Mouse (Mus musculus) kidney, postnatal 10 days (tissue): ENCODE results near the gene Jkamp.
"Not testable (repeated sequence)": the region's sequence is repeated elsewhere in the genome, so short reads cannot be mapped to it uniquely, and the experiment has no call there.

Source experiments
- DNase-seq: peaks from one replicate; pipeline ENCODE4 v3.0.0; 2021; ENCODE audit warnings: mixed read lengths

Jkamp gene

DNA sequence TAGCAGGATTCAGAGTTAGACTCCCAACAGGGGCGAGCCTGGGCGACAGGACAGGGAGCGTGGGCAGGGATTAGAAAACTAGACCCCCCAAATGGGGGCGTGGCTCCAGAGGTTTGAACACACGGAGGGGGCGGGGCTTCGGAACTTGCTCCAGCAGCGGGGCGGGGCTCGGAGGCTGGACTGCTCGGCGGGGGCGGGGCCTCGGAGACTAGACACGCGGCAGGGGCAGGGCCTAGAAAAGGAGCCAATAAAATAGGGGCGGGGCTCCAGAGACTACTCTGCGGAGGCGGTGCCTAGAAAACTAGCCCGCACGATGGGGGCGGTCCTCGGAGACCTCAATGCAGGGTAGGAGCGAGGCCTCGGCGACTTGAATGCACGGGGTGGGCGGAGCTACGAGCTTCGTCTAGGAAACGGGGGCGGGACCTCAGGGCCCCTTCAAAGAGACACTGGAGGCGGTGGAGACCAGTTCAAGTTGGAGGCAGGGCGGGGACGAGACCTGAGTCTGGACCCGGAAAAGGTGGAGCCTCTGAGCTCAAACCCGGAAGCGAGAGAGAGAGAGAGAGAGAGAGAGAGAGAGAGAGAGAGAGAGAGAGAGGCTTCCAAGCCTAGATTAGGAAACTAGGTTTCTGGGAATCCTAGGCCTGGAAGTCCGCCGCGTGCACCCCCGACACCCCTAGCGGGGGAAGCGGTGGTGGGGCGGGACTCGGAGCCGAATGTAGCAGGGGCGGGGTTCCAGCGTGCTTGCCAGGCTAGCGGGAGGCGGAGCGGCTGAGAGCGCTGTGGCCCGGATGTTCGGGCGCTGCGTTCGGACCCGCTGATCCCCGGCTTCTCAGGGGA lies at the start of gene Jkamp, which contains the start of gene L3hypdh:
Gene Jkamp (plus strand): TSS at position 261 of the 837 bp plus-strand sequence.
Gene L3hypdh (minus strand): TSS at position 111 of the 837 bp plus-strand sequence.
- DNase-seq = peak; percentile 100

DNA sequence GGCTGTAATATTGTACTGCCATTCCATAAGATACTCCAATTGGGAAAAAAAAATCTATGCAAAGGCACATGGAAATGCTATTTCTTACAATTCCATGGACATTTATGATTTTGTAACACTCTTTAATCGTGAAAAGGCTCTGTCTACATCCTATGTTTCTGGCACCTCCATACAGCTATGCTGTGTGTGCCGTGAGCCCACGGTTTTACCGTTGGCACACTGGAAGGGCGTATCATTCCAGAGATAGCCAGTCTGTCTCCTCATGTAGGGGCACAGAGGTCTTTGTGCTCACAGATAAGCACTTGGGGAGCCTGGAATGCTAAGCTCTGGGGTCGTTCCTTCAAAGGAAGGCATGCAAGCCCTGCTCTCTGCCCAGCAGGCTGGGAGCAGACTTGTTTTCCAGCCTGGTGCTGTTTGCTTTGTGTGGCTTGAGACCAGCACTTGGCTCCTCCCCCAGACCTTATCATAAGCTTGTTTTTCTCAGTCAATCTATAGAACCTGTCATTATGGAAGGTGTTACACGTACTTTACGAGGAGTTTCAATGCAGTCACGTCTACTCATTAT lies 49.2 kb upstream of the Jkamp start:
- no peak for DNase-seq

DNA sequence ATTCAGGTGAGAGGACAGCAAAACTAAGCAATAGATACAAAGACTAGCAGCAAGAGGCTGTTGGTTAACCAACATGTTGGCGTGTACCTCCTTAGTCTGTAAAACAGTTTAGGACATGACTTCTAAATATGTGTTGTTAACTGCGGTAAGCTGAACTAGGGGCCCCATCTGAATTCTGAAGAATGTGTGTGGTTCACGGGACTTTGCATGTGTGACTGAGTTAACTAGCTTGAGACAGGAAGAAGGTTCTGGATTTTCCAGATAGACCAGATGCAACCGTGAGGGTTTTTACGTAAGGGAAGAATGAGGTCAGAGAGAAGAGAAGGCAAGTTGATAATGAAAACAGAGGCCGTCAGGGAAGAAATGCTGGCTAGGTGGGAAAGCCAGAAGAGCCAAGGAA lies 48.3 kb upstream of the Jkamp start:
- no peak for DNase-seq

DNA sequence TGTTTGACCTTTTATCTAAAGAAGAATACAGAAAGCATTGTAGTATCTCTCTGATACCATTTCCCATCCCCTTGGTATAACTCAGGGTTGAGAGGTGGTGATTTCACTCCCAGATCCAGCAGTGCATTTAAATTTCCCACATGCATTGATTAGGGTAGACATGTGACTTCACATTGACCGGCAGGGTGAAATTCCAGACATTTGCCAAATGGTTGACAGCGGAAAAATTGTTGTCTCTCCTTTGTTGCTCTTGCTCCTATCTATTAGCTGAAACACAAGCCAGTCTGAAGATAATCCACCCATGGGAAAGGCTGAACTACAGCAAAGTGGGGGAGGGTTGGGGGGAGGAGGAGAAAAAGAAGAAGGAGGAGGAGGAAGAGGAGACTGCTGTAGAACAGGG lies 46.5 kb upstream of the Jkamp start:
- DNase-seq = no peak

DNA sequence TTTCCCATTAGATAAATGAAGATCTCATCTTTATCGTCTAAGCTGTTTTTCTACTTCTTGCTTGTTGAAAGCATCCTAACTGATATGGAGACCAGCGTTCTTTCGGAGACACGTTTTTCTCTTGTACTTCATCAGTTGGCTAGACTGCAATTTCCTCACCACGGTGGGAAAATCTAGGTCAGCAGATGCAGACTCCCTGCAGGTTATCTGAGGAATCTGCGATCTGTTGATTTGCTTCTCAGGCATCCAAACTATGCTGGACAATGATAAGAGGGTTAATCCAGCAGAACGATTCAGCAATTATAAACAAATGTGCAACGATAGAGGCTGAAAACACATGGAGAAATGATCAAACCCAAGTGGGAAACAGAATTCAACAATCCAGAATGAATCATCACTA lies 45.9 kb upstream of the Jkamp start:
- DNase-seq = no peak

DNA sequence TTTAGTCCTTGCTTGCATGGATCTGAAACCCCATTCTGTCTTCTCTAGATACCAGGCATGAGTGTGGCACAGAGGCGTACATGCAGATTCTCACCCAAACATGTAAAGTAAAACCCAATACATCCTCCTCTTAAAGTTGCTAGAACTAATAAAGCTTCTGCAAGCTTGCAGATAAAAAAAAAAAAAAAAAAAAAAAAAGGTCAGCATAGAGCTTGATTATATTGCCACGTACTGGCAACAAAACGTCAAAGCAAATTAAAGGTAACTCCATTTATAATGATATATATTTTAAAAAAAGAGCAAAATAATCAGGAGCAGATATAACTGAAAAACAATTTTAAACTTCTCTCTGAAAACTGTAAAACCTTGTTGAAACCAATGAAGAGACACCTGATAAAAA lies 44.2 kb upstream of the Jkamp start:
- DNase-seq = no peak

DNA sequence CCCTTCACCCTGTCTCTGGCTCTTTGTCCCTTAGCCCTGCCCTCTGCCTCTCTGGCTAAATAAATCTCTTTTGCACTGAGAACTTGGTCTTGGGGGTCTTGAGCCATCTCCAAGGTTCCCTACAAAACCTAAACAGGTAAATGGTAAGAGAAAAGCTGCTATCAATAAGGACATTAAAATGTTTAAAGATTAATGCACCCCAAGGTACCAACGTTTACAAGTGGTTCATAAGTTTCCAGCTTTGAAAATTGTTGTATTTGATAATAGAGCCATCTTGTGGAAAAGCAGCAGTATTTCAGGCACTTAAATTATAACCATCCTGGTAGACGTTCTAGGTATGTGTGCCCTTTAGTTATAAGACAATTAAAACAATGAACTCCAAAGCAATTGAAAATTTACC lies 37.9 kb upstream of the Jkamp start:
- DNase-seq = no peak

DNA sequence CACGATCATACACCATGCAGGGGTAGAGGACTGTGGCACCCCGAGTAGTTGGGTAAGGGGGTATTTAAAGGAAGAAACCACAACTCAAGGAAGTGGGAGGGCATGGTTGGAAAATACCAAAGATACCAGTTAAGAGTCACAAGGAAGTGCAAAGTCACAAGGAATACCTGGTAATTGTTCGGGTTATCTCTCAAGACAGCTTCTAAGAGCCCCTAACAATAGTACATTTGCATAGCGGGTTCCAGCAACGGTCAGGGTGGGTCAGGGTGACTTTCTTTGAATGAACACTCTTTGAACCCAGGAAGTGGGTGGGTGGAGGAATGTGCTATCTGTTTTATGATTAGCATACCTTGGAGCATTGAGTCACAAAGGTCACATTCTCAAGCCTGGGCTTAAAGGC lies 35.2 kb upstream of the Jkamp start:
- DNase-seq = not testable (repeated sequence)

DNA sequence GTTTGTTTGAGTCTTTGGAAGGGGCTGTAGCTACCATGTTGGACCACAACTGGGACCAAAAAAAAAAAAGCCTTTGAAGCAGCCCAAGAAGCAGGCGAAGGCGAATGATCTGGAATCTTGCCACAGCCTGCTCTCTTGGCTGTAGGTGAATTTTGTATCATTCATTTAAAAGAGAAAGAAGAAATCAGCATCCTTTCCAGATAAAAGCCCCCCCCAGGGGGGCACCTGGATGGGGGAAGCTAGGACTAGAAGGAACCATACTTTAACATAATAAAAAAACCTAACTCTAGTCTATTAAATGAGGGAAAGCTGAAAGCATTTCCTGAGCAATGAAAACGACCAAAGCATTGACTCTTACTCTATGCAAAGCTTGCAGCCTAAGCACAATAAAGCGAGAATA lies 34.6 kb upstream of the Jkamp start:
- no peak for DNase-seq

DNA sequence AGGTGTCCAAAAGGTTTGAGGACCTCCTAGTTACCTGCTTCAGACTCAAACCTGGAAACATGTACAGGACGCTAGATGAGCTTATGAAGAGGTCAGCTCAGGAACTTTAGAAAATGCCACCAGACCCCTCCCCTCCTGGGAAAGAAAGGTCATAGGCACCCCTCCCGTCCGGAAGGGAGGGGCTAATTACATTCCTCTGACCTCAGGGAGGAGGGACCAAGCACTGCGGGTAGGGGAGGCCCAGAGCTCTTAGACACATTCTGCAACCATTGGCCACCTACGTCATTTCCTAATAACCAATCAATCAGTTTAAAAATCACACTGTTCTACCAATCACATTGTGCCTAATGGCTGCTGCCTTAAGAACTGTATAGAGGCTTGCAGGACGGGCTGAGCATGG lies 32.8 kb upstream of the Jkamp start:
- DNase-seq = no peak

DNA sequence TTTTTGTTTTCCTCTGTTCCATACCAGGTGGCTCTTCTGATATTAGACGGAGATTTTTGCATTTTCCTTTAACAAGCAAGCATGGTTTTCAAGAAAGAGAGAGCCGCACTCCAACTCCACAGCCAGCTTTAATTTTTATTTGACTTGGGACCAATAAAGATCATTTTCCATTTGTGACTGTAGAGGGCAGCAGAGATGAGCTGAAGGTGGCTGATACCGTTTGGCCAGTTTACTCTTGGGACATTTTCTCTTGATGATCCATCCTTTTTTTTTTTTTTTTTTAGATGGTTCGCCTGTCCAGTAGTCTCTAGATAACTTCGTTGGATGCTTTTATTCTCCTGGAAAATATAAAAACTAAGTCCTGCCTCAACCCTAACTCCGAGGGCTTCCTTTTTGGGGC lies 32.1 kb upstream of the Jkamp start:
- no peak for DNase-seq

DNA sequence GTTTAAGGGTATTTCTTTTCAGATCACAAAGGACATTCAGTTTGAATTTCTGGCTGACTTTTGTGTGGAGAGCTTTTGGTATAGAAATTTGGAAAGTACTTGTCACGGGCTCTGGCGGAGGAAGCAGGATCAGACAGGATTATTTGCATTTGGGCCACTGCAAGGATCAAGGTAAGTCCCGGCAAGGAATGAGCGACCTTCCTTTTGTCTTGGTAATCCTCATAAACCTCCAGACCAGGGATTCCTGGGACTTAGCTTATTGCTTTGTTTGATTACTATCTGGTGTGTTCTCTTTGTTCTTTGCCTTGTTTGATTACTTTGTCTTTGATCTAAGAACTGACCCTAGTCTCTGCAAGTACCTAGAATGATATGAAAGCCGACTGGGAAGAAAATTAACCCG lies 31.5 kb upstream of the Jkamp start:
- no peak for DNase-seq

DNA sequence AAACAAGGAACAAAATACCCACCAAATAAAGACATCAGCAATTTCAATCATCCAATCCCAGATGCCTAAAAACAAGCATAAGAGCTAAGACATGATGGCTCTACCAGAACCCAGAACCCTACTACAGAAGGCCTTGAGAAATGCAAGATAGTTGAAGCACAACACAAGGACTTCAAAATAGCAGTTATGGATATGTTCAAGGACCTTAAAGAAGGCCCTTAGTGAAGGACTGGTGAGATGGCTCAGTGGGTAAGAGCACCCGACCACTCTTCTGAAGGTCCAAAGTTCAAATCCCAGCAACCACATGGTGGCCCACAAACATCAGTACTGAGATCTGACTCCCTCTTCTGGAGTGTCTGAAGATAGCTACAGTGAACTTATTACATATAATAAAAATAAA lies 27.6 kb upstream of the Jkamp start:
- DNase-seq = no peak

DNA sequence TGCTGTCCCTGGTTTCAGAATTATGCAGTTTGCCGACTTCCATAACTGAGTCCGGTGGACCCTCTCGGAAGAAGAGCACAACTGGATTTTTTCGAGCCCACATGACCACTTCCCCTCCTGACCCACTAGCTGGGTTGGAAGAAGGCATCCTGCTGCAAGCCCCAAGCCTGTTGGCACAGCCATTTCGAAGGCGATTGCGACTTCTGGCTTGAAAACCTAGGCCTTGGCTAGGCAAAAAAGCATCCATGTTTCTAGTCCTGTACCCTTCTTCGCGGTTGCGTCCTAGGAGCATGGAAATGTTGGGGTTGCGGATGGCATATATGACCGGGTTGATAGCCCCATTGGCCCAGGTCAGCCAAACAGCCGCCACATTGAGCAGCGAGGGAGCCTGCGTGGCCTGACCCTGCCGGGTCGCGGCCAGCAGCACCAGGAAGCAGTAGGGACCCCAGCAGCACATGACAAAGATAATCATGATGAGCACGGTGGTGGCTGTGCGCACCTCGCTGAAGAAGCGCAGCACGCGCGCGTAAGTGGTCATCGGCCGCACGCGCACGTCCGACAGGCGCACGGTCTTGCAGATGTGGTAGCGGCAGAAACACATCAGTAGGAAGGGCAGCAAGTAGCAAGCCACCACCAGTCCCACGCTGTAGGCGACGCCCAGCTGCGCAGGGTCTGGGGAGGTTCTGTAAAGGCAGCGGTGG lies 15.6 kb upstream of the Jkamp start:
- no peak for DNase-seq

DNA sequence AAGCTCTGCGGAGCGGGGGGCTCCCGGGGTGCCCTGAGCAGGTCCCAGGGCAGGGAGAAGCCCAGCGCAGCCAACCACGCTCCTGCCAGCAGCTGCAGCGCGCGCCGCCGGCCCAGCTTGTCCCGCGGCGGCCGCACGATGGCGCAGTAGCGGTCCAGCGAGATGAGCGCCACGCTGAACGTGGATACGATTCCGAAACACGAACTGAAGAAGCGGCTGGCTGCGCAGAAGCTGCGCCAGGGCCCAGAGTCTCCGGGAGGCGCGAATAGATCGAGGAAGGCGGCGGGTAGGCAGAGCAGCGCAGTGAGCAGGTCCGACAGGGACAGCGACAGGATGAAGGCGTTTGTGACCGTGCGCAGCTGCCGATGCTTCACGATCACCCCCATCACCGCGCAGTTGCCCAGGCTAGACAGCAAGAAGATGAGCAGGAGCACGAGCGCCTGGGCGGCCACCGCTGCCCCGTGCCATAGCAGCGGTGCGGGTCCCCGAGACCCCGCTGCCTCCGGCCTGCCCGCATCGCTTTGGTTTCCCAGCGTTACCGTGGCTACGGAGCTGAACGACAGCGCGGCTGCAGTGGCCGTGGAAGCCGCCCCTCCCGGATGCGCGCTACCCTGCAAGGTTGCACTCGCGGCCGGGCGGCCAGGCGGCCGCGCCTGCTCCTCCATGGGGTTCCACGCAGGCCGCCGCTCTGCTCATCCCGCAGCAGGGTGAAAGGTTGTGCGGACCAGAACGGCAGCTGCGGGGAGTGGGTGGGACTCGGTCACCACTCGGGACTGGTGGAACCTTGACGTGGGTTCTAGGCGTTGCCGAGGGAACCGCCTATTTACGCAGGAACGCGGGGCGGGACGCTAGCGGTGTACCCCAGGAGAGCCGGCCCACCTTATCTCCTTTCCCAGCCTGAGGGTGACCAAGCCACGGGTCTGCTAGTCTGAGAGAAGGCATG lies 14.8 kb upstream of the Jkamp start, which contains the start of gene Gpr135:
Gene Gpr135 (minus strand): TSS at position 799 of the 943 bp plus-strand sequence.
- peak; percentile 89 for DNase-seq

DNA sequence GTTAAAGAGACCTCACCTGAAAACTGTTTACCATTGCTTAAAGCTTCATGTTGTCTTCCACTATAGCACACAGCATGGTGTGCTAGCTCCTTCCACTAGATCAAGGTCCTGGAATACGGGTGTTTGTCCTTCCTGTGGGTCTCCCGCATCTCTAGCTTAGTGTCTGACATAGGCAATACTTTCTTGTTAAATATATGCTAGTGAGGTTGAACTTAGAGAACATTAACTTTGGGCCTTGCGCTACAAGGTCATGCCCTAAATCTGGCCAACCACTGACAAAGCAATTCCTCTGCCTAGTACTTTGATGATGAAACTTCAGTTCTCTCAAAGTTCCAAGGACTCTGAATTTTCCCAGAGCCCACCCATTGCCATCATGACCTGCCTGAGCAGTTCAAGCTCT lies 7.1 kb upstream of the Jkamp start:
- no peak for DNase-seq

DNA sequence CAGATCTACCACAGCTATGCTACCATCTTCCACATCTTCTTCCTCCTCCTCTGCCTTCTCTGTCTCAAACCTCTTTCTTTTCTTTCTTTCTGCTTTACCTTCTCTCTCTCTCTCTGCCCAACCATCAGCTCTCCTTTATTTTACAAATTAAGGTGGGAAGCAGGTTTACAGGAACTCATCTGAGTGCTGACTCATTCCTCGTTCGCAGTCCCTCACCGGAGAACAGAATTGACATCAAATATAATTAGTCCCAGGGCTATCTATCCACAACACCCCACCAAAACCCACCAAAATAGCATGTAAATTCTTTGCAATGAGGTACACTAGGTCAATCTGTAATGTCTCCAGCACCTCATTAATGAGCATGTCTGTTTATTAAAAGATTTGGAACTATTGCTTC lies 3.4 kb upstream of the Jkamp start:
- DNase-seq = no peak

DNA sequence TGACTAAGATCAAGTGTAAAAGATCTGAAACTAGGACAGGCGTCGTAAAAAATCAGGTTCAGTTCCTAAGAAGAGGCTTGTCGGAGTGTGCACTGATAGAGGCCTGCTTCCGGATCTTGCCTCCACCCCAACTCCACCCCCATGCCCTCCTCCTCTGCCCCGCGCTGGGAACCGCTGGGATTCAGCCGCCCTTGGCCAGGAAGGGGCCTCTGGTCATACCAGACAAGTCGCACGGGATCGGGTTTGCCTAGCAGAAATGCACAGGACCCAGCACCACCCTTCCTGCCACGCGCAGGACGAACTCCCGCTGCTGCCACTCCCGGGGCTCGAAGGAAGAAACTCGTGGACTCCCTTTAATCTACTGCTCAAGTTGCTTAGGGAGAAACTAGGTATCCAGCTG lies 3.0 kb upstream of the Jkamp start:
- peak; percentile 60 for DNase-seq

DNA sequence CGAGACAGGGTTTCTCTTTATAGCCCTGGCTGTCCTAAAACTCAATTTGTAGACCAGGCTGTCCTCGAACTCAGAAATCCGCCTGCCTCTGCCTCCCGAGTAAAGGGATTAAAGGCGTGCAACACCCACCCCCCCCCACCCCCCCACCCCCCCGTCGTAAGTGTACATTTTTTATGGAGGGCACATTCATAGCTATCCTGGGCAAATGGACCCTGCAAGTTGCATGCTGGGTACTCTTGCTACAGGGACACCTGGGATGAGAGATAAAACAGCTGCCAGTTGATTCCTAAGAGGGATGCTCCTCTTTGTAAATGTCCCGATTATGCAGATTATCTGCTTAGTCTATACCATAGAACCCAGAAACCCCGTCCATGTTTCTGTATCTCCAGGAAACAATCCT lies 2.1 kb upstream of the Jkamp start:
- DNase-seq = no peak

DNA sequence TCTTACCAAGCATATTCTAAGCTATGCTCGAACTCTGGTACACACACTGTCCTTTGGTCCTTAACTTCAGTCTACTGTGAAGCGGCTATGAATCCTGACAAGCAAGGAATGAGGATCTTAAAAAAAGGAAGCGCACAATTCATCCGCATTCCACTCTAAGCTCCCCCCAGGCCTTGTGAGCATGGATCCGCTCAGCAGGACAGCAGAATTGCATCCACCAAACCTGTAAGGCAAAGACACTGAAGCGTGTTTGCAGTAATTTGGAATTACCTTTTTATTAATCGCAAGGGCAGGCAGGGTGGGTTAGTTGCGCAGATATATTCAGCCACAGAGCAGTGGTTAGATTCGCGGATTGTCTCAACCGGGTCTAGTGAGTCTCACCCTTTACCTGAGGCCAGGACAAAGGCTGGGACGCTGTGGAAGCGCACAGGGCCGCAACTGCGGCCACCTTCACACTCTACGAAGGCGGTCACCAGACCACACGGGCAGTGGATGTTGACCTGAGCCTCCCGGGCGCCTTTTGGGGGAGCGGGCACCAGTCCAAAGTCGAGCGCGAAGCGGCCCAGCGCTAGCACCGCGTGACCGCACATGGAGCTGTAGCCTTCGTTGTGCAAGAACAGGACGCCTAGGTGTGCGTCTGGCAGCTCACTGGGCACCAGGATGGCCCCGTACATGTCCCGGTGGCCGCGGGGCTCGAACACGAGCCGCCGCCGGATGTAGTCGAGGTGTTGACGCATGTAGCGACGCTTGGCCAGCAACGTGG lies 947 bp upstream of the Jkamp start:
- DNase-seq = peak; percentile 87

DNA sequence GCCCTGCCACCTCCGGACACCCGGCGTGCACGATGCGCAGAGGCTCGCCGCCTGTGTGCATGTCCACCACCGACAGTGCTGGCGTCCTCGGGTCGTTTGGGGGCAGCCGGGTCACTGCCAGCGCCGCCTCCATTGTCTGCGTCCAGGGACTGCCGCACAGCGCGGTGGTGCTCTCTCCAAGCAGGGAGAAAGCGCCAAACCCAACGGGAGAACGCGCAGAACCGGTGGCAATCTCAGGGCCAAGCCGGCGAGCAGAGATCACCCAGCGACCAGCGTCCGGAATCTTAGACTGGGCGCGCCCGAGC lies 413 bp upstream of the Jkamp start:
- DNase-seq = no peak

DNA sequence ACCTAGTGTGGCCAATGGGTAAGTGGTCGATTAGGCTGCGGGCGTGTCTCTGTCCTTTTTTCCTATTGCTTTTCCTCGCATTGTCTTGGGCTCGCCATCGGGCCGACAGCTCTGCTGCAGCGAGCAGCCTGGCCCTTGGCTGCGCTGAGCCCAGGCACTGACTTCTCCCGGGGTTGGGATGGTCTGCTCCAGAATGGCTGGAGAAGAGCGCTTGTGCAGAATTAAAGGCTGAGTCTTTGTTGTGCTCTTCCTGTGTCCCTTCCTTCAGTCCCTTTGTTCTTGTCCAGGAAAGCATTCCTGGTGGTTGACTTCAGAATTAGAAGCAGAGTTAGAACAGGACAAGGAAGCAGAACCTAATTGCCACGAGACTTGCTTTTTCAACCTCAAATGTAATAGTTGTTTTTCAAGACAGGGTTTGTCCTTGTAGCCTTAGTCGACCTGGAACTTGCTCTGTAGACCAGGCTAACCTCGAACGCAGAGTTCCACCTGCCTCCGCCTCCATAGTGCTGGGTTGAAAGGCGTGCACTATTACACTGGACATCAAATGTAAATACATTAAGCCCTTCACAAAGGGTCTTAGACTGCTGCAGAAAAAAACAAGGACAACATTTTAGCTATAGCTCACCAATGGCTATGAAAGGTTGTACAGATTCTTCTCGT lies 907 bp downstream of the Jkamp start:
- DNase-seq = peak; percentile 27
